In genomic region chr2:103982250-103982649, GRCm38 (mm10) we compare ENCODE assay signal across 9 mouse cellular contexts. TPM values are rescaled to one million over a fixed set of nuclear protein-coding genes. Genes with fewer than 3 reads are reported as not detected.
DNase-seq lines count a peak whose midpoint lies in the region; ATAC-seq and TF ChIP-seq lines count a peak whose summit lies in the region.
"Had no signal": no experiment of that assay in that cellular context is flagged by ENCODE, and none has a peak within 500 bp of the region (broad histone marks: within the 10 kb centered on the region; RNA-seq: fewer than 3 reads in every experiment).

No protein-coding gene starts in this region.

- DNase-seq in CD4-positive helper T cell, adult 2 months (ENCODE audit: low read depth, low spot score): peak; percentile 45
- DNase-seq in adrenal gland, postnatal 14 days: peak; percentile 91
- peak; percentile 79 for DNase-seq in embryonic facial prominence, embryonic 14.5 days (ENCODE audit: low spot score)
- peak; percentile 45 for DNase-seq in heart, postnatal 0 days (ENCODE audit: low spot score)
- DNase-seq in kidney, postnatal 4 days: peak; percentile 89 to 90
- DNase-seq in lung, adult 2 months: peak; percentile 71
- peak; percentile 53 to 65 for DNase-seq in thymus, postnatal 36 days

- no peaks in the 10 kb centered on the region for H3K9me3 ChIP-seq in embryonic facial prominence, embryonic 14.5 days (ENCODE audit: control insufficient read depth, low read length)
- H3K9me3 ChIP-seq in heart, postnatal 0 days (replicated peaks; ENCODE audit: control insufficient read depth, low read length): no peaks in the 10 kb centered on the region

- TF ChIP-seq POLR2A in lung, adult 2 months (IDR thresholded peaks at IDR 0.05; ENCODE audit: borderline replicate concordance, extremely low read depth, low read depth, low read length): no peak
- no peak for TF ChIP-seq POLR2A in olfactory bulb, adult 2 months (IDR thresholded peaks at IDR 0.05; ENCODE audit: insufficient read depth, low read depth, low read length)

- H3K4me3 ChIP-seq in embryonic facial prominence, embryonic 14.5 days (ENCODE audit: low read depth, low read length): no peak overlapping the region
- H3K4me3 ChIP-seq in heart, postnatal 0 days (ENCODE audit: low read depth, low read length): no peak overlapping the region
- H3K4me3 ChIP-seq in lung, adult 2 months (replicated peaks; ENCODE audit: extremely low read depth, low read depth, low read length): no peak overlapping the region
- H3K4me3 ChIP-seq in olfactory bulb, adult 2 months (ENCODE audit: insufficient read depth, low read depth, low read length): no peak overlapping the region
- H3K4me3 ChIP-seq: erythroblast, embryonic 14.5 days had no signal

- H3K27ac ChIP-seq in embryonic facial prominence, embryonic 14.5 days (replicated peaks; ENCODE audit: low read depth, low read length): no peak overlapping the region
- no peak overlapping the region for H3K27ac ChIP-seq in heart, postnatal 0 days (ENCODE audit: low read depth)
- H3K27ac ChIP-seq in olfactory bulb, adult 2 months (ENCODE audit: insufficient read depth, low read depth, low read length): no peak overlapping the region

- no peak overlapping the region for H3K9ac ChIP-seq in embryonic facial prominence, embryonic 14.5 days (ENCODE audit: low read depth, low read length)
- no peak overlapping the region for H3K9ac ChIP-seq in heart, postnatal 0 days (replicated peaks; ENCODE audit: low read depth, low read length)

- no peaks in the 10 kb centered on the region for H3K27me3 ChIP-seq in embryonic facial prominence, embryonic 14.5 days (replicated peaks; ENCODE audit: control insufficient read depth, insufficient read depth, low read length)
- H3K27me3 ChIP-seq in heart, postnatal 0 days (ENCODE audit: control insufficient read depth, insufficient read depth, low read length): peaks cover 28% of the 10 kb centered on the region

- ATAC-seq in embryonic facial prominence, embryonic 14.5 days (ENCODE audit: low read depth): peak; percentile 84
- ATAC-seq in heart, postnatal 0 days (ENCODE audit: insufficient read depth, low read depth): peak; percentile 77

- no peak for TF ChIP-seq EP300 in heart, postnatal 0 days (IDR thresholded peaks at IDR 0.05; ENCODE audit: low read depth)

- no peaks in the 10 kb centered on the region for H3K4me1 ChIP-seq in embryonic facial prominence, embryonic 14.5 days (ENCODE audit: control insufficient read depth, insufficient read depth, low read length)
- no peaks in the 10 kb centered on the region for H3K4me1 ChIP-seq in heart, postnatal 0 days (ENCODE audit: control insufficient read depth, insufficient read depth)
- no peaks in the 10 kb centered on the region for H3K4me1 ChIP-seq in lung, adult 2 months (ENCODE audit: control insufficient read depth, insufficient read depth, low read length)
- H3K4me1 ChIP-seq in olfactory bulb, adult 2 months (ENCODE audit: control insufficient read depth, insufficient read depth, low read length): peaks cover under 1% of the 10 kb centered on the region; the same call in 1 of the 2 replicates

- no peaks in the 10 kb centered on the region for H3K36me3 ChIP-seq in embryonic facial prominence, embryonic 14.5 days (ENCODE audit: control insufficient read depth, insufficient read depth, low read length)
- no peaks in the 10 kb centered on the region for H3K36me3 ChIP-seq in heart, postnatal 0 days (replicated peaks; ENCODE audit: control insufficient read depth, insufficient read depth, low read length)

- TF ChIP-seq CTCF in heart, postnatal 0 days (IDR thresholded peaks at IDR 0.05; ENCODE audit: low read depth): peak; percentile 90
- TF ChIP-seq CTCF in lung, adult 2 months (IDR thresholded peaks at IDR 0.05; ENCODE audit: insufficient read depth, low read length): peak; percentile 88
- TF ChIP-seq CTCF in olfactory bulb, adult 2 months (IDR thresholded peaks at IDR 0.05; ENCODE audit: insufficient read depth, low read depth, low read length): peak; percentile 83

- 4% methylated on average over 5 of the region's 5 CpGs for WGBS in embryonic facial prominence, embryonic 14.5 days
- 8% methylated on average over 5 of the region's 5 CpGs for WGBS in heart, postnatal 0 days
- 7% methylated on average over 5 of the region's 5 CpGs for WGBS in lung, adult 2 months
- 7% methylated on average over 5 of the region's 5 CpGs for WGBS in olfactory bulb, adult 2 months

- H3K4me2 ChIP-seq in embryonic facial prominence, embryonic 14.5 days (ENCODE audit: low read depth, low read length): no peak overlapping the region
- H3K4me2 ChIP-seq in heart, postnatal 0 days (ENCODE audit: low read depth, low read length): no peak overlapping the region

RNA-seq across cellular contexts. Expression of gene Lmo2, which starts 24.5 kb away (rescaled TPM):
- total RNA-seq in adrenal gland, postnatal 14 days (2021): 28.5 and 30.2 TPM in 2 replicates
- 22.3 and 23.8 TPM in 2 replicates for polyA plus RNA-seq in embryonic facial prominence, embryonic 14.5 days (2014; fragmentation: Nextera tagmentation; extraction: Ambion mirVana)
- 5.7 and 11.9 TPM in 2 replicates for total RNA-seq in heart, postnatal 0 days (2014; rRNA removed; ENCODE audit: low replicate concordance)
- 12.3 and 13.4 TPM in 2 replicates for polyA plus RNA-seq in heart, postnatal 0 days (2015; fragmentation: Nextera tagmentation; extraction: Ambion mirVana)
- polyA plus RNA-seq in lung, adult 2 months (2012; rRNA removed): 47.8 and 51.7 TPM in 2 replicates
- polyA plus RNA-seq in olfactory bulb, adult 2 months (2012; ENCODE audit: insufficient read depth, insufficient read length, low replicate concordance, missing spikeins): not detected in 2 replicates

RNA-seq across cellular contexts. Expression of gene Fbxo3, which starts 45.3 kb away (rescaled TPM):
- 76.7 and 79.6 TPM in 2 replicates for total RNA-seq in adrenal gland, postnatal 14 days (2021)
- 47.3 and 50.7 TPM in 2 replicates for polyA plus RNA-seq in embryonic facial prominence, embryonic 14.5 days (2014; fragmentation: Nextera tagmentation; extraction: Ambion mirVana)
- total RNA-seq in heart, postnatal 0 days (2014; rRNA removed; ENCODE audit: low replicate concordance): 48.8 and 58.1 TPM in 2 replicates
- polyA plus RNA-seq in heart, postnatal 0 days (2015; fragmentation: Nextera tagmentation; extraction: Ambion mirVana): 40.7 and 43.1 TPM in 2 replicates
- polyA plus RNA-seq in lung, adult 2 months (2012; rRNA removed): 11.4 and 19.3 TPM in 2 replicates
- not detected in 2 replicates for polyA plus RNA-seq in olfactory bulb, adult 2 months (2012; ENCODE audit: insufficient read depth, insufficient read length, low replicate concordance, missing spikeins)

RNA-seq across cellular contexts. Expression of gene 4931422A03Rik, which starts 45.9 kb away (rescaled TPM):
- not detected in 2 replicates for total RNA-seq in adrenal gland, postnatal 14 days (2021)
- 1.3 and 2.5 TPM in 2 replicates for polyA plus RNA-seq in embryonic facial prominence, embryonic 14.5 days (2014; fragmentation: Nextera tagmentation; extraction: Ambion mirVana)
- total RNA-seq in heart, postnatal 0 days (2014; rRNA removed; ENCODE audit: low replicate concordance): not detected in 2 replicates
- 0.93 and 1.1 TPM in 2 replicates for polyA plus RNA-seq in heart, postnatal 0 days (2015; fragmentation: Nextera tagmentation; extraction: Ambion mirVana)
- not detected in 2 replicates for polyA plus RNA-seq in lung, adult 2 months (2012; rRNA removed)
- polyA plus RNA-seq in olfactory bulb, adult 2 months (2012; ENCODE audit: insufficient read depth, insufficient read length, low replicate concordance, missing spikeins): not detected in 2 replicates
- polyA plus RNA-seq: erythroblast, embryonic 14.5 days had no signal

Comparison
In these comparisons a context has a peak if more than half of its experiments do, and no peak if none do; other contexts are left out.
1. RNA of gene Lmo2, which starts 24.5 kb away (polyA plus RNA-seq): 47.8 to 51.7 TPM in lung, adult 2 months, 22.3 to 23.8 TPM in embryonic facial prominence, embryonic 14.5 days and 12.3 to 13.4 TPM in heart, postnatal 0 days; not detected in olfactory bulb, adult 2 months; every median in the first group is over 10 times any median in the second.
2. Peak in every context shown above with its lines, with median percentiles within 50 percentile points of each other: DNase-seq and CTCF ChIP-seq.